Mouse (Mus musculus) inflammation-experienced regulatory T-cells, adult 6 months (primary cell): ENCODE results near the gene Pold3. TPM values are rescaled to one million over a fixed set of nuclear protein-coding genes. Genes with fewer than 3 reads are reported as not detected.
"Not testable (repeated sequence)": the region's sequence is repeated elsewhere in the genome, so short reads cannot be mapped to it uniquely, and the experiment has no call there.

Source experiments
- ATAC-seq: one replicate; pipeline ENCODE4 v1.8.0; 2017
- polyA plus RNA-seq, 3 experiments: library from polyadenylated mRNA; unstranded; fragments of 100-300 nt; shearing (Covaris generic); gene quantifications; one replicate each; pipeline ENCODE4 v1.2.1; 2017

Pold3 gene
- polyA plus RNA-seq, 3 experiments from 2014 or later: 41.8 to 67.3 (median 45.6) TPM

- no peak for ATAC-seq
These were observed 13.0 kb downstream of the Pold3 start for GRCm38 (mm10) chr7:100108341-100108740.

GRCm38 (mm10) chr7:100104677-100105076, 16.7 kb downstream of the Pold3 start:
- ATAC-seq: no peak

GRCm38 (mm10) chr7:100100031-100100595, 21.3 kb downstream of the Pold3 start:
- no peak for ATAC-seq

GRCm38 (mm10) chr7:100086891-100087290, 34.5 kb downstream of the Pold3 start:
- ATAC-seq: no peak

- no peak for ATAC-seq
These were observed 35.1 kb downstream of the Pold3 start for GRCm38 (mm10) chr7:100086159-100086755.

- no peak for ATAC-seq
These were observed 37.6 kb downstream of the Pold3 start for GRCm38 (mm10) chr7:100083812-100084211.

GRCm38 (mm10) chr7:100082836-100083235, 38.5 kb downstream of the Pold3 start:
- ATAC-seq: no peak

GRCm38 (mm10) chr7:100080087-100080781, 41.1 kb downstream of the Pold3 start:
- no peak for ATAC-seq

GRCm38 (mm10) chr7:100077071-100077470, 44.3 kb downstream of the Pold3 start:
- no peak for ATAC-seq

- no peak for ATAC-seq
These were observed 45.1 kb downstream of the Pold3 start for GRCm38 (mm10) chr7:100076296-100076695.

GRCm38 (mm10) chr7:100073959-100074358, 47.4 kb downstream of the Pold3 start:
- ATAC-seq: no peak

- ATAC-seq: not testable (repeated sequence)
These were observed 68.4 kb downstream of the Pold3 start for GRCm38 (mm10) chr7:100052991-100053390.

GRCm38 (mm10) chr7:100051904-100052303, 69.5 kb downstream of the Pold3 start:
- ATAC-seq: no peak

GRCm38 (mm10) chr7:100046486-100046885, 74.9 kb downstream of the Pold3 start:
- no peak for ATAC-seq

- ATAC-seq: no peak
These were observed 77.7 kb downstream of the Pold3 start for GRCm38 (mm10) chr7:100043605-100044031.

GRCm38 (mm10) chr7:100043096-100043495, 78.3 kb downstream of the Pold3 start:
- ATAC-seq: no peak

GRCm38 (mm10) chr7:100042120-100042519, 79.2 kb downstream of the Pold3 start:
- no peak for ATAC-seq

GRCm38 (mm10) chr7:100036495-100036894, 84.9 kb downstream of the Pold3 start:
- ATAC-seq: no peak

- ATAC-seq: no peak
These were observed 85.3 kb downstream of the Pold3 start for GRCm38 (mm10) chr7:100036050-100036449.

GRCm38 (mm10) chr7:100034815-100035463, 86.4 kb downstream of the Pold3 start:
- ATAC-seq: no peak

- no peak for ATAC-seq
These were observed 87.7 kb downstream of the Pold3 start for GRCm38 (mm10) chr7:100033672-100034071.
